Mouse (Mus musculus): Measurements from ENCODE around the gene Klc1.
"Not testable (repeated sequence)": the region's sequence is repeated elsewhere in the genome, so short reads cannot be mapped to it uniquely, and the experiment has no call there.

Klc1 gene

DNA sequence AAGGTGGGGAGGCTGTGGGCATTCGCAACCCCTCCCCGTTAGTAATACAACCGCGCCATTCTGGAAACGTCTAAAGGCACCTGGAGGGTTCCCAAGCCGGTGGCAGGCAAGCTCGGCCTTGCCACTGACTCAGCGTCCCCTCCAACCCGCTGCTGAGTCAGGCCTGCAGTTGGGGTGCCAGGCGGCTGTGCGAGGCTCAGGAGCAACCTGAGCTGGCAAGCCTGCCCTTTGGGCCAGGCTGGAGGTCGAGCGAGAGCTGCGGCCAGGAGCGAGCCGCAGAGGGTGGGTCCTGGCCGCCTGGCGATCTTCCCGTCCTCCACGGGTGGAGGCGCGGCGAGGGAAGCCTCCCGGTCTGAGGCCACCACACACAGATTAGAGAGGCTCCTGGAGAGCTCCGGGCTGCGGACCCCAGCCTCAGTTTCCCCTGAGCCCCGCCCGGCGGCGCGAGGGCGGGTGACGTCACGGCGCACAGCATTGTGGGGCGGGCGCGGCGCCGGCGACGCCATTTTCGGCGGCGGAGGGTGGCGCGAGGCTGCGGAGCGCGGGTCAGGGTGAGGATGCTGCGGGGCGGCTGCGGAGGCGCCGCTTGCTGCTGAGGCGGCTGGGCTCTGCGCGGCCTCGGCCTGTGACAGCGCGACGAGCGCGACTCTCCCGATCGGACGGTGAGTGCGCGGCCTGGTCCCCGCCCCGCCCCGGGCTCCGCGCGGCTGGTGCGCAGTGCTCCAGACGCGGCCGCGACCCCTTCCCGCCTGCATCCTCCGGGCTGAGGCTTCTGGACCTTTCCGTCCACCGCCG lies at the start of gene Klc1:
Klc1 (plus strand) TSS at position 469 of the 795 bp plus-strand sequence.
- DNase-seq (ENCODE audit: low spot score in 2 of 2) = peak; percentile 52 to 73

DNA sequence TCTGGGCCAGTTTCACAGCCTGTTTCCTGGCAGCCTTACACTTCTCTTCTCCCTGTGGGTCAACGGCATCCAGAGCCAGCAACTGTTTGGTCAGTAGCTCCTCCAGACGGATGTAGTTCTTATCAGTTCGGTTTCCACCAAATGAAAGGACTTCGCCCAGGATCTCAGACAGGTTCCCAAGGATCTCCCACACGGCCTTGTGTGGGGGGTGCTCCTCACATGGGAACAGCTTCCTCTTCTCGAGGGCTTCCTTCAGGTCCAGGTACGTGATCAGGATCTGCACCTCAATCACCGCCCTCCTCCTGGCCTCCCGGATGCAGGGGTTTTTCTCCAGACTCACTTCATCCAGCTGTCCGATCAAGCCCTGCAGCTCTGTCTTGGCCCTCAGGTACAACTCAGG lies 48.6 kb upstream of the Klc1 start:
- no peak for DNase-seq (ENCODE audit: low spot score in 2 of 2)

DNA sequence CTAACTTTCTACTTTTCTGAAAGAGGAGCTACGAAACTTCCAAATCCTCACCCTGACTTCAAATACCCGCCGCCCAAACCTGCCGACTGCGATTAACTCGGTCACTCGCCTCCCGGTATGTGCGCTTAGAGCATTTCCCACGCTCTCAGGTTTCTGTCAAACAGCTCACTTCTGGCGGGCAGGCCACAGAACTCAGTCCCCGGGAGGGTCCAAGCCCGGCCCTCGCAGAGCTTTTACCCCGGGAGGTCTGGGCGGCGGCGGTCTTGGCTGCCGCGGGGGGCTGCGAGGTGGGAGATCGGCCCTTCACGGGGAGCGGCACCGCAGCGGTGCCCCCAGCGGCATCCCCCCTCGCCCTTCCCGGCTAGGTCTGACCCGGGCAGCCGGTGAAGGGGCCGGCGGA lies 46.2 kb upstream of the Klc1 start:
- DNase-seq (ENCODE audit: low spot score in 2 of 2) = no peak

DNA sequence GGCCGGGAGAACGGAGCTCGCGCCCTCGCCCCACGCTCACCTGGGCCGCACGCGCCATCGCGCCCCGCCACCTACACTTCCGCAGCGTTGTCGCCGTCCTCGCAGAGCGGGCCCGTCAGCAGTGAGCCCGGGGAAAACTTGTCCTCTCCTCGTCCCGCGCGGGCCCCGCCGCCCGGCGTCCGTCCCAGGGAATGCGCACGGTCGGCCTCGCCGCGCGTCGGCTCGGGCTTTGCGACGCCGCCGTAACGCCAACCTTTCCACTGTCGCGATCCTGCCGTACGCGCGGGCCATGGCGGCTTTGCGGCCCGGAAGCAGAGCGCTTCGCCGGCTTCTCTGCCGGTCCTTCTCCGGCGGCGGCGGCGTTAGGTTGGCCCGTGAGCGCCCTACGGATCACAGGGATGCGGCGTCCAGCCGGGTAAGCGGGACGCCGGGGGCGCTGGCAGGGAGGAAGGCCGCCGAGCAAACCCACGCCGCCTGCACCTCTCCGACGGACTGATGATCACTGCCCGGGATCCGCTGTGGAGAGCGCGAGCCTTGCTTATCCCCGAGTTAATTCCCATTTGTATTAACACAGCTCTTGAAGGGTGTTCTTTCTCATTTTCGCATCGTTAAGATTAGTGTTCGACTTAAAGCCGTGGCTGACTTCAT lies 45.5 kb upstream of the Klc1 start, which contains the start of the genes Bag5 and Apopt1:
Bag5 (minus strand) TSS at position 254 of the 648 bp plus-strand sequence.
Apopt1 (plus strand) TSS at position 258 of the 648 bp plus-strand sequence.
- DNase-seq (ENCODE audit: low spot score in 2 of 2) = peak in 1 of 2 experiments; percentile 87

DNA sequence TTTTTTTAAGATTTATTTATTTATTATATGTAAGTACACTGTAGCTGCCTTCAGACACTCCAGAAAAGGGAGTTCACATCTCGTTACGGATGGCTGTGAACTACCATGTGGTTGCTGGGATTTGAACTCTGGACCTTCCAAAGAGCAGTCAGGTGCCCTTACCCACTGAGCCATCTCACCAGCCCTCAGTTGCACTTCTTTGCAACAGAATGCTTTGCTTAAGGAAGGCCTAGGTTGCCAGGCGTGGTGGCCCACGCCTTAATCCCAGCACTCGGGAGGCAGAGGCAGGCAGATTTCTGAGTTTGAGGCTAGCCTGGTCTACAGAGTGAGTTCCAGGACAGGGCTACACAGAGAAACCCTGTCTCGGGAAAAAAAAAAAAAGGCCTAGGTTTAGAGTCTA lies 44.8 kb upstream of the Klc1 start:
- DNase-seq (ENCODE audit: low spot score in 2 of 2) = not testable (repeated sequence)

DNA sequence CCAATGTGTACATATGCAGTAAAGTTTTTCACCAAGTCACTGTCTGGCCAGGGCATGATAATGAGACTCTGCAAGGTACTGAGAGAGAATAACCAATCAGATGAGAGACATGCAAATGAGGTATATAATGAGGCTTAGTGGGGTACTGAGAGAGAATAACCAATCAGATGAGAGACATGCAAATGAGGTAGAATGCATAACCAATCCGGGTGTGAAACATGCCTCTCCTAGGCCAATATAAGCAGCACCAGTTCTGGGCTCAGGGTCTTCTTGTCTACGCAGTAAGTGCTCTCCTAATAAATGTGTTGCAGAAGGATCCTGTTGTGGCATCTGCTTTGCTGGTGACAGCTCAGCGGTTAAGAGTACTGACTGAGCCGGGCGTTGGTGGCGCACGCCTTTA lies 42.1 kb upstream of the Klc1 start:
- no peak for DNase-seq (ENCODE audit: low spot score in 2 of 2)

DNA sequence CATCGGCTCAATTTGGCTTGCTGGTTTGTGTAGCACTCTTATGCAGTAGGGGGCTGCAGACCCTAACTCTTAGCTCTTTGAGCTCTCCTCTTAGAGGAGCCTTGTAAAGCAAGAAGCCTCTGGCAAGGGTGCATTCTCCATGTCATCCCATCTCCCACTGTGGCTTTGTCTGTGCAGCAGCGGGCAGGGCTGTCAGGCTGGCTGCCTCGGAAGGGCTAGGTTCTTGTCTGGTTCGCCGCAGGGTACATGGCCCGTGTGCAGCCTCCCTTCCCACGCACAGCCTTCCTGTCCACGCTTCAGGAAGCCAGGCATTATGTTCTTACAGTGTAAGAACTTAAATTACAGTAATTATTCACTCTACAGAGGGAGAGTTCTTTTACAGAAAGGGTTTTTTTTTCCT lies 40.0 kb upstream of the Klc1 start:
- no peak for DNase-seq (ENCODE audit: low spot score in 2 of 2)

DNA sequence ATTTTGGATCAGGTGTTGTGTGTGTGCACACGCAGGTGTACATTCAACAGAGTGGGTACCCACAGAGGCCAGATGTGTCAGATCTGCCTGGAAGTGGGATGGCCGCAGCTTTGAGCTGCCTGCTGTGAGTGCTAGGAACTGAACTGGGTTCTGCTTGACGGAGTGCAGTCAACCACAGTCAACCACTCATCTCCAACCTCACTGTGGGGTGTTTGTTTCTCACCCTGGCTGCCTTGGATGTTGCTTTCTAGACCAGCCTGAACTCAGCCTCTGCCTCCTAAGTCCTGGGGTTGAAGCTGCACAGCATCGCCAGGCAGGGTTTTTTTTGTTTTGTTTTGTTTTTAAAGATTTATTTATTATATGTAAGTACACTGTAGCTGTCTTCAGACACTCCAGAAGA lies 38.4 kb upstream of the Klc1 start:
- no peak for DNase-seq (ENCODE audit: low spot score in 2 of 2)

DNA sequence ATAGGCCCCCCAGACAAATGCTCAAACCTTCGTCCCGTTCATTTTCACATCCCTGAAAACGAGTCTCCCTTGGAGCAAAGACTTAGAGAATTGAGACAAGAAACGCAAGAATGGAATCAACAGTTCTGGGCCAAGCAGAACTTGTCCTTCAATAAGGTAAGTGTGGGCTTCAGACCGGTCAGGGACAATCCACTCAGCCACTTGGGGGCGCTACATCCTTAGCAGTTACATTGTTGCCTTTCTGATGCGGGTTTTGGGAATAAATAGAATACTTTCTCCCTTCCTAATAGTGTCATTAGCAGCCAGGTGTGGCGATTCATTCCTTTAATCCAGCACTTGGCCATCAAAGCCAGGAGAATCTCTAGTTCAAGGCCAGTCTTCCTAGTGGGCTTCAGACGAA lies 36.0 kb upstream of the Klc1 start:
- peak in 1 of 2 experiments; percentile 57 for DNase-seq (ENCODE audit: low spot score in 2 of 2)

DNA sequence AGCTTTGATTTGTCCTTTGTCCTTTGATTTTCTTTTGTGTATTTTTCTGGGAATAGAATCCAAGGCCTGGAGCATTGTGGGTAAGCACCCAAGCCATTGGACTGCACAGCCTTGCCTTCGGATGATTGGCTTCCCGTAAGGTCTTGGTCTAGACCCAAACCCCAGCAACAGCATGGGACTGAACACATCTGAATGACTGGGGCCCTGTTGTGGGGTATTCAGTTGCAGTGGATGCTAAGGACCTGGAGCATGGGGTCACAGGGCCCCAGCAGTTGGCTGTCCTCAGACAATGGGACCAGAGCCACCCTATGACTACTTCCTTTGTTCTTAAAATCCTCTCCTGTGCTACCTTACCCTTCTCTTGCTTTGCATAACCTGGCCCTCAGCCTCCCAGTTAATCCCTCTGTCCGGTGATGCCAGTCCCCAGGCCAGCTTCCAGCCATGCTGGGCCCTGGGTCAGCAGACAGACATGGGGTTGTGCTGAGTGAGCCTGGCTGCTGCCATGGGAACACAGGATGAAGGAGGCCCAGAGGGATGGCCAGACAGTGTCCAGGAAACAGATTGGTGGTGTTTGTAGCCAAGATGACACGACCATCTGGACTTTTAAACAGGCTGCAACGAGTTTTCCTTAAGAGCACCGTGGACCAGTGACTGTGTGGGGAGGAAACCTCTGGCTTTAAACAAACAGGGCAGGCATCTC lies 33.9 kb upstream of the Klc1 start:
- no peak for DNase-seq (ENCODE audit: low spot score in 2 of 2)

DNA sequence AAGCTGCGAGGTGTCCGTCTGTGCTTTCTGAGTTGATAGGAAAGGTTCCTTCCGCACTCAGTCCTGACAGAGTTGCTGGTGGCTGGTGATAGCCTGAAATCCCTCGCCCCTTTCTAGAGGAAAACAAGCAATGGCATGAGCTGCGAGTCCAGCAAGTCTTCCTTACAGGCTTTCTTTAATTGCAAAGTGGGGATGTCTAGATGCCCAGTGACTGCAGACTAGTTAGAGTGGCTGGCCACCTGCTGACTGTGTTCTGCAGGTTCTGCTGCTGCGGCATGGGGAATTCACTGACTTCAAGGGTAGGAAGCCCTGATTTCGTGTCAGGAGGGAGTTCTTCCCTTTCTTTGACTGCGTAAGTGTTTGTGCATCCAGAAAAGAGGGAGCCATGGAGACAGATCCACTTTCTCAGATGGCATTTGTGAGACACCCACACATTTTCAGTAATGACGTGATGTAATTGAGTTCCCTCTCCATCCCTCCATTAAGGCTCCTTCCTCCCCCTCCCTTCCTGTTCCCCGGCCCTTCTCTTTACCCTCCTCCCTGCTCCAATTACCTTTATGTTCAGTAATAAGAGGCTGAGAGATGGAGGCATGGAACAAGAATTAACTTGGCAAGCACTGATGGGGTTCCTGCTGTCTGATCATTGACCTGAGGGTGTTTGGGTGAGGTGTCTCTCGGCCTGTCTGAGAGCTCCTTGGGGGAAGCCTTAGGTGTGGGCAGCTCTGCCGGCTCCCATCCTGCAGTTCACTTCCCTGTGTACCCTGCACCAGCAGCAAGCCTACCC lies 33.1 kb upstream of the Klc1 start:
- peak; percentile 69 to 72 for DNase-seq (ENCODE audit: low spot score in 2 of 2)

DNA sequence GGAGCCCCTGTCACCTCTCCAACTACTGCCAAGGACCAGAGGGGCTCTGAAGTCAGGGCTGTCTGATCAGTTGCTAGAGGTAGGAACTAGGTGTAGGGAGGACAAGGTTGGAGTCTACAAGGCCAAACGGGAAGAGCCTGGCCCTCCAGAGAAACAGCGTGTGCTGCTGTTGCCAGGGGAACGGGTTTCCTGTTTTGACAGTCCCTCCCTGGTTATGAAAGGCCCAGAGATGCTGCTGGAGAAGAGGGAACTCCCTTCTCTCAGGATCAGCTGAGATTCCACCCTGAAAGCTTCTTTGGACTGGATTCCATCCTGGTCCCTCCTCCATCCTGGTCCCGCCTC lies 32.6 kb upstream of the Klc1 start:
- DNase-seq (ENCODE audit: low spot score in 2 of 2) = peak in 1 of 2 experiments; percentile 57

DNA sequence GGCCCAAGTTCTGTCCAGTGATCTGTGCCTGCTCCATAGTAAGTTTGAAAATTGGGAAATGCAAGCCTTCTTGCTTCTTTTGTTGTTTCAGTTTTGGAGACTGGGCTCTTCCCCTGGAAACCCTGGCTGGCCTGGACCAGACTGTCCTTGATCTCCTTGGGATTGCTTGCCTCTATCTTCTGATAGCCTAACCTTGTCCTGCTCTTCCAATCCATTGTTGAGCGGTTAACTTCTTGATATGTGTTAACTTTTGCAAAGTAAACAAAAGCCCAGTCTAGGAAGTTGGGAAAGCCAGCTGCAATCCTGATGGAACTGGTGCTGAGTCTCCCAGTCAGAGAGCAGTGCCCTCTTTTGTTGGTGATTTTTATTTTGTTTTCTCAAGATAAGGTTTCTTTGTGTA lies 30.7 kb upstream of the Klc1 start:
- DNase-seq (ENCODE audit: low spot score in 2 of 2) = no peak

DNA sequence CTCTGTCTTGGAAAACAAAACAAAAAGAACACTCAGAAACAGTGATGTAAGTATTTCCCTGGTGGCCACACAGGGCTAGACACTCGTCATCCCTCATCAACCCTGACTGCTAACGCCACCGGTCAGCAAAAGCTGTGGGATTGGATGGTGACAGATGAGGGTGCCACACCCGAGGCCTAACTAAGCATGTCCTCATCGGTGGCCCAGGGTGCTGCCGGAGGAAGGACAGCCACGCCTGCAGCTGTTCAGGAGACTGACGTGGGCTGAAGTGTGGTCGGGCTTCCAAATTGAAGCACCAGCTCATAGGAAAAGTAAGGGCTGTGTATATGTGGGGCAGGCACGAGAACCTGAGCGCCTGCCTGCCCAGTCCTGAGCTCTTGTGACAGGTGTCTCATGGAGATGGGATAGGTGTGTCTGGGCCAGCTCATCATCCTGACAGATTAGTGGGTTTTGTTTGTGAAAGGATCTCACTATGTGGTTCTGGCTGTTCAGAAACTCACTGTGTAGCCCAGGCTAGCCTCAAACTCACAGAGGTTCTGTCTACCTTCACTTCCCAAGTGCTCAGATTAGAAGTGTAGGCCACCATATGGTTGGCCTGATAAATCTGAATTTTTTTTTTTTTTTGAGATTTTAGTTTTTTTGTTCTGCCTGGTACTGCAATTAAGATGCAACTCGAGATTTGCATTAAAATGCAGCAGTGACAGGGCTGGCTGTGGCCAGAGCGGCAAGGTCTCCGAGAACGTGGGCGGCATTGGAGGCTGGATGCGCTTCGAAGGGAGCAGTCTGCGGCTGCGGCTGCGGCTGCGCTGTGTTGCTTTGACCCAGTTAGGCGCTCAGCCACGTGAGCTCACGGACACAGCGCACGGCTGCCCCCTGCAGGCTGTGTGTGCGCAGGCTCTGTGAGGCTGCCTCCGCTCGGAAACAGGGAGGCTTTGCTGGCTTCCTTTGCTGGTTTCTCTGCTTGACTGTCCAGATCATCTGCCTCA lies 26.5 kb upstream of the Klc1 start:
- DNase-seq (ENCODE audit: low spot score in 2 of 2) = peak; percentile 69 to 90

DNA sequence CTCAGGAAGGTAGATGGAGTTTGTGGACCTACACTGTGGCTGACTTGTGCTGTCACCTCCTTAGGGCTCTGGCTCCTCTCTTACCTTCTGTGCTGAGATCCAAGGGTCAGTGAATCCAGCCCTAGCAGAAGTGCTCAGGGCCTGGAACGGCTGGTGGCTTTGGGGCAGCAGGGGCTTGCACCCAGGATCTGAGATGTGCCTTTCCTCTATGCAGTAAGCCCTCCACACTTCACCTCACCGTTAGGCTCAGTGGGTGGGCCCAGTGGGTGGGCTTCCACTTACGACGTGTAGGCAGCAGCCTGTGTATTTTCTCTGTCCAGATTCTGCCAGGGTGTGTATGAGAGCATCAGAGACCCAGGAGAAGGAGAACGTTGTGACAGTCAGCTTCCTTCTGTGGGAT lies 25.7 kb upstream of the Klc1 start:
- DNase-seq (ENCODE audit: low spot score in 2 of 2) = no peak

DNA sequence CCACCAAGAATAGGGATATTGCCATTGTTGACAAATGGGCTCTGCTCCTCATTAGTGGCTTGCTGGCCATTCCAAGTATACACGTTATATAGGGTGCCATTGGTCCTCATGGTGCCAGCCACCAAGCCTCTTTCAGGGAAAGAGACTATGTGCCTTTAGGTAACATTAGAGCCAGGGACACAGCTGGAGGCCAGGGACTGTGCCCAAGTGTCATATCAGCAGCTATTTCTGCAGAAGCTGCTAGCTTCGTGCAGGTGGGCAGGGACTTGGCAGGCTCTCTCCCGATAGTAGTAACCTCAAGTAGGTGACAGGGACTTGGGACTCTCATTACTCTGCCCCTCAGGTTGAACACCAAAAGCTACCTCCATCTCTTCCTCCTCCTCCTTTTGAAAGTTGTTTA lies 23.7 kb upstream of the Klc1 start:
- DNase-seq (ENCODE audit: low spot score in 2 of 2) = no peak

DNA sequence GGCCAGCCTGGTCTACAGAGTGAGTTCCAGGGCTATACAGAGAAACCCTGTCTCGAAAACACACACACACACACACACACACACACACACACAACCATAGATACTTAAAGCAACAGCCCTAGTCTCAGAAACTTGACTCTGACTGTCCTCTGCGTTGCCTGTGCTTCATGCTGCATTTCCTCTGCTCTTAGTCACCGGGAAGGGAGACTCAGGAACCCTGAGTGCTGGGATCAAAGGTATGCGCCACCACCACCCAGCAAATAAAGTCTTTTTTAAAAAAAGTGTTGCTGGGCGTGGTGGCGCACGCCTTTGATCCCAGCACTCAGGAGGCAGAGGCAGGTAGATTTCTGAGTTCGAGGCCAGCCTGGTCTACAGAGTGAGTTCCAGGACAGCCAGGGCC lies 22.0 kb upstream of the Klc1 start:
- DNase-seq (ENCODE audit: low spot score in 2 of 2) = not testable (repeated sequence)

DNA sequence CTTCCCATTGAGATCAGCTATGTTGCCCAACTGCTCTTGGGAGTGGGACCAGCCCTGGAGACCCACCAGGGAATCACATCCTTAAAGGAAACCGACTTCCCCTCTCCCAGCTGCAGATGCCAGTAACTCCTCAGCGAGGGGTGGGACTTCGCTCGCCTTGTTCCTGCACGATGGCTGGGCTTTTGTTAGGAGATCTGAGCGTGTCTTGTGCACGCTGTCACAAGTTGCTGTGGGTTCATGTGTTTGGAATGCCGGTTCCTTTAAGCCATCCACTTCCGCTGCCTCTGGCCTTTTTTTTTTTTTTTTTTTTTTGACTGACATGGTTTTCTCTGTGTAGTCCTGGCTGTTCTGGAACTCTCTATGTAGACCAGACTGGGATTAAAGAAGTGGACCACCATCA lies 21.3 kb upstream of the Klc1 start:
- DNase-seq (ENCODE audit: low spot score in 2 of 2) = no peak

DNA sequence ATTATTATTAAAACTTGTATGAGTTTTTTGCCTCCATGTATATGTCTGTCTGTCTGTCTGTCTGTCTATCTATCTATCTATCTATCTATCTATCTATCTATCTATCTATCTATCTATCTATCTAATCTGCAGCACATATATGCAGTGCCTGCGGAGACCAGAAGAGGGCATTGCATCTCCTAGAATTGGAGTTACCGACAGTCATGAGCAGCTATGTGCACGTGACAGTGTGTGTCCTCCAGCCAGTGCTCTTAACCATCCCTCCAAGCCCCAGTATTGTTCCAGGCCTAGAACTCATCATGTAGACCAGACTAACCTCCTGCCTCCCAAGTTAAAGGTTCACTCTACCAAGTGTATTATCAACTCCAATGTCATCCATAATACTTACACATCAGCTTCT lies 19.9 kb upstream of the Klc1 start:
- peak in 1 of 2 experiments; percentile 79 for DNase-seq (ENCODE audit: low spot score in 2 of 2)

DNA sequence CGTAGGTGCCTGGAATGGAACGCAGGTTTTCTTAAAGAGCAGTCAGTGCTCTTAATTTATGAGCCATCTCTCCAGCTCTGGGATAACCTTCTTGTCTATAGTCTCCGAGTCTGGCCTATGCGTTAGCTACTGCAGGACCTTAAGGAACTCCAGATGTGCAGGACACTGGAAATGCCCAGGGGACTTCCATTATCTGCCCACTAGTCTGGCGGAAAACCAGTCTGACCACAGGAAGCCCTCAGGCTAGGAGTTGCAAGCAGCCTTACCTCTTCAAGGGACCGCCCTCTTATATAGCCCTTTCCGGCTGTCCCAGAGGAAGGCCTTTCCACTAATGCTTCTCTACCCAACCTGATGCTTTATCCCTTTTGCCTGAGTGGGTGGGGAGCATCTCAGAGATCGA lies 17.3 kb upstream of the Klc1 start:
- no peak for DNase-seq (ENCODE audit: low spot score in 2 of 2)

DNA sequence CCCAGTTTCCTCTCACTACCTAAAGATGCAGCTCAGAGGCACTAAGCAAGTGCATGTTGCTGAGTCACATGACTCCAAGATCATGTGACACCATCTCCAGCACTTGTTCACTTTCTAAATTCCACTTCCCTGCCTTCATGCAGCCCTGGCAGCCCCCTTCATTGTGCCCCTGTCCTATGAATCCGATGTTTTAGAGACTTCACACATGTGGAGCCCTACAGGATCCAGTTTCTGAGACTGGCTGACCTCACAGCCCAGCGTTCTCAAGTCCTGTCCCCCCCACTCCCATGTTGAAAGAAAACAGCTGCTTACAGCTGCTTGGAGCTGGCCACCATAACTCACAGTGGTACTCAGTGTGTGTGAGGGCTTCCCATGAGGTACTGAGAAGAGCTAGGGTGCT lies 15.2 kb upstream of the Klc1 start:
- no peak for DNase-seq (ENCODE audit: low spot score in 2 of 2)

Data from left cerebral cortex, adult 9 months (tissue).